Mouse (Mus musculus) hindbrain, embryonic 12.5 days (tissue): ENCODE measurements around the gene Vps39. TPM values are rescaled to one million over a fixed set of nuclear protein-coding genes. Genes with fewer than 3 reads are reported as not detected.

Source experiments
- ATAC-seq: fragments of 200-750 bp; cut with Nextera tagmentation; 2 replicates; pipeline ENCODE4 v1.8.0; 2017; ENCODE audit warnings: moderate TSS enrichment; ENCODE audit not compliant: low FRiP score
- H3K27ac ChIP-seq: fragments of 300-500 bp; sonication (generic); 2 replicates; pipeline ENCODE4 v1.5.1; 2016; ENCODE audit warnings: mild to moderate bottlenecking
- H3K27me3 ChIP-seq: fragments of 300-500 bp; sonication (generic); 2 replicates; pipeline ENCODE4 v1.6.1; 2016; ENCODE audit warnings: mild to moderate bottlenecking
- H3K36me3 ChIP-seq: fragments of 300-500 bp; sonication (generic); 2 replicates; pipeline ENCODE4 v1.6.1; 2016; ENCODE audit warnings: mild to moderate bottlenecking
- H3K4me1 ChIP-seq: fragments of 300-500 bp; sonication (generic); 2 replicates; pipeline ENCODE4 v1.6.1; 2016
- H3K4me2 ChIP-seq: fragments of 300-500 bp; sonication (generic); replicated peaks from 2 replicates; pipeline ENCODE4 v1.6.1; 2016; ENCODE audit warnings: mild to moderate bottlenecking
- H3K4me3 ChIP-seq: fragments of 300-500 bp; sonication (generic); 2 replicates; pipeline ENCODE4 v1.5.1; 2016; ENCODE audit warnings: mild to moderate bottlenecking
- H3K9ac ChIP-seq: fragments of 300-500 bp; sonication (generic); 2 replicates; pipeline ENCODE4 v1.6.1; 2016; ENCODE audit warnings: mild to moderate bottlenecking, moderate library complexity
- H3K9me3 ChIP-seq: fragments of 300-500 bp; sonication (generic); replicated peaks from 2 replicates; pipeline ENCODE4 v1.6.1; 2016; ENCODE audit warnings: mild to moderate bottlenecking
- WGBS: fragments of 180-500 bp; shearing (Covaris S2); methylation state at CpG from one replicate; pipeline ENCODE4 v1.1.7; 2016; 5-methylcytosine and 5-hydroxymethylcytosine counted together
- polyA plus RNA-seq: library from polyadenylated mRNA; unstranded; fragments of >200 nt; fragmentation: Nextera tagmentation; extraction: Ambion mirVana; gene quantifications from 2 replicates; pipeline ENCODE4 v1.2.1, GENCODE M21; 2016

The Vps39 gene
- polyA plus RNA-seq, result 44.0 and 46.6 TPM in 2 replicates

DNA sequence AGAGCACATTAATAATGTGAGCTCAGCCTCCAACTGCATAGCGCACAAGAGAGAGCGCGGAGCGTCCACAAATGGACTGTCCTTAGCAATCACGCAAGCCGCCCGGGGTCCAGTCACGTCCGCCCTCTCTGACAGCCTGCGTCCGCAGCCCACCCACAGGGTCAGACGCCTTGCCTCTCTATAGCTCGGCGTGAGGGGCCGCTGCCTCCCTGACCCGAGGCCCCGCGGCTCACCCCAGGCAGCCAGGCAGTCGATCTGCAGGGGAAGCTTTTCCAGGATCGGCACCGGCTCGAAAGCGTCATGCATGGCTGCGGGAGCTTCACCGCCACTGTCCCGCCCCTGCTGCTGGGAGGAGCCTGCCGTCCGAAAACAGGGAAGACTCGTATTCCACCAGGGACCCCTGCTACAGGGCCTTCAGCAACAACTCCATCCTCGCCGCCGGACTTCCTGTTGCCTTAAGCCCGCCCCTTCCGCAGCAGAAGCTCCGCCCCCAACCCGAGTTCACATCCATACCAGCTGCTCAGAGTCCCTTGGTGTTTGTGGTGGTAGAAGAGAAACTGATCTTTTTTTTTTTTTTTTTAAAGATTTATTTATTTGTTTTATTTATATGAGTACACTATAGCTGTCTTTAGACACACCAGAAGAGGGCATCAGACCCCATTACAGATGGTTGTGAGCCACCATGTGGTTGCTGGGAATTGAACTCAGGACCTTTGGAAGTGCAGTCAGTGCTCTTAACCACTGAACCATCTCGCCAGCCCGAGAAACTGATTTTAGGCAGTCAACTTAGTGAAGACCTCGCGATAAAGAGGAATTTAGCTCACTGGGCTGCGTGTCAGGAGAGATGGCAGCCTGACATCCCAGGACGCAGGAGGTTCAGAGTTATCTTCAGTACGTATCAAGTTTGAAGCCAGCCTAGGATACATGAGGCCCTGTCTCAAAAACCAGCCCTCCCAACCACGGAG is at the start of gene Vps39:
Vps39 (minus strand) TSS at position 456 of the 965 bp plus-strand sequence.
- Histone ChIP-seq H3K4me1 (peaks cover 13% of the 10 kb centered on the region), H3K27ac (peak within 1 kb of the TSS; percentile 83), H3K9me3 (no peaks in the 10 kb centered on the region), H3K4me2 (peak within 1 kb of the TSS; percentile 62), H3K36me3 (peaks cover 47% of the 10 kb centered on the region), H3K27me3 (no peaks in the 10 kb centered on the region), H3K4me3 (peak within 1 kb of the TSS; percentile 95), H3K9ac (peak within 1 kb of the TSS; percentile 91)
- ATAC-seq, result peak; percentile 98
- WGBS, result 12% methylated on average over 44 of the region's 44 CpGs

DNA sequence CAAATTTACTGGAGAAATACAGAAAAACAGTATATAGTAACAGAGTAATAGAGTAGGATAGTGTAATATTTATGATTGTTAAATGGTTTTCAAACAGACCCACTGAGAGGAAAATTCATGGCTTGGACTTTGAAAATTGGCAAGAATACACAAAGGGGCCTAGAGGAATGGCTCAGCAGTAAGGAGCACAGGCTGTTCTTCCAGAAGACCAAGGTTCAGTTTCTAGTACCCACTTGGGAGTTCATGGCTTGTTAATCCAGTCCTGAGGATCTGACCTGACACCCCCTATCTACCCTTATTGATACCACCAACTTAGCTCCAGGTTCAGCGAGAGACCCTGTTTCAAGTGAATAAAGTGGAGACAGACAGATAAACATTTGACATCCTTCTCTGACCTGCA is 45.0 kb upstream of the Vps39 start:
- 100% methylated on average over 1 of the region's 1 CpGs for WGBS
- ATAC-seq, result no peak
- no peak overlapping the region for H3K4me2 ChIP-seq

DNA sequence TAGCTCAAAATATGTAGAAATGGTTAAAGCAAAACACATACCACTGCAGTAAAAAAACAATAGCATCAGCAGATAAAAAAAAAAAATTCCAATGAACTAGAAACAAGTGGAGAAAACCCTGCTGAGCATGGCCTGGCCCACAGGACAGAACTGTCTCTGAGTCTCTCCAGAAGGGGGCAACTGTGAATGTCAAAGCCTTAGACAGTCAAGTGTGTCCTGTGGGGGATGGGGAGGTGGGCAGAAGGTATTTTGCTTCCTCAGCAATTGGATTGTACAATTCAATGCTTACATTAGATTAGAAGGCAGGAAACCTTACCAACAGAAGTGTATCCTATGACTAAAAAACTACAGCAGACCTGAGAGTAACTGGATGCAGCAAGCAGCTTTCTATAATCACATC is 39.5 kb upstream of the Vps39 start:
- Histone ChIP-seq H3K27me3 (no peaks in the 10 kb centered on the region), H3K4me2 (no peak overlapping the region), H3K9ac (no peak overlapping the region), H3K9me3 (no peaks in the 10 kb centered on the region), H3K4me1 (no peaks in the 10 kb centered on the region), H3K36me3 (peaks cover 56% of the 10 kb centered on the region), H3K4me3 (no peak overlapping the region), H3K27ac (no peak overlapping the region)
- ATAC-seq, result no peak

More for the DNA sequence above, 45.0 kb upstream of the Vps39 start:
- Histone ChIP-seq H3K4me1 (peaks cover 6% of the 10 kb centered on the region), H3K36me3 (peaks cover 33% of the 10 kb centered on the region), H3K4me3 (no peak overlapping the region), H3K27ac (no peak overlapping the region), H3K9ac (no peak overlapping the region), H3K27me3 (no peaks in the 10 kb centered on the region), H3K9me3 (no peaks in the 10 kb centered on the region)

DNA sequence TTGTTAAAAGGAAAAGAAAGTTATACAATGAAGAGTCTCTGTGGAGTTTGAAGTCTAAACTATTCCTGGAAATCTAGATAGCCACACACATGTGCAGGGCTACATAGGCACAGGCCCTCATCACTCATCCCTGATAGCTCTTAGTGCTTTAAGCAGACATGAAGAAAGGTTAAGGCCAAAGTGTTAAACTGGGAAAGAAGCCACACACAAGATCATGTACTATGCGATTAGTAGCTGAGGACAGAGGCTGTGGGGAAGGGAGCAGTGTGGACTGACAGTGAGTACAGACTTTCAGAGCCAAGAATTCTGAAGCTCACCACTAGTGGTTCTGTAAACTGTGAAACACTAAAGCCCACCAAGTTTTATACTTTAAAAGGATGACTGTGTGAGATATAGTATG is 38.0 kb upstream of the Vps39 start:
- Histone ChIP-seq H3K27ac (no peak overlapping the region), H3K36me3 (peaks cover 47% of the 10 kb centered on the region), H3K4me2 (no peak overlapping the region), H3K4me1 (no peaks in the 10 kb centered on the region), H3K27me3 (no peaks in the 10 kb centered on the region), H3K4me3 (no peak overlapping the region), H3K9ac (no peak overlapping the region), H3K9me3 (no peaks in the 10 kb centered on the region)
- 100% methylated on average over 1 of the region's 1 CpGs for WGBS
- no peak for ATAC-seq

DNA sequence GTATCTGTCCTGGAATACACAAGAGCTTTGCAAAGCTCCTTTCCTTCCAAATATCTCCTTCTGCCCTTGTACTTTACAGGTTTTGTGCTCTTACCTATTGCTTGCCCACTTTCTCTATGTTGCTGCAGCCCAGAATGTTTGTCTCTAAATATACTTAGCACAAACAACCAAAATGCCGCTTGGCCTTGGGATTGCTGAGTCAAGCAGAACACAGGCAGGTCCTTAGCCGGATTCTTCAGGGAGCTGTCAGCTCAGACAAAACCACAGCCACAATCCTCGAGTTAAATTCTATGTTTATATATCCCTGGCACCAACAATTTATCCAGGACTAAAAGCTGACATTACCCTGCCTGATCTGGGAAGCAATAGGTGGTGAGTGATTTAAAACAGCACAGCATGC is 36.4 kb upstream of the Vps39 start:
- 90% methylated on average over 3 of the region's 3 CpGs for WGBS
- no peak for ATAC-seq
- H3K27me3 ChIP-seq, result no peaks in the 10 kb centered on the region
- no peaks in the 10 kb centered on the region for H3K4me1 ChIP-seq
- H3K9me3 ChIP-seq, result no peaks in the 10 kb centered on the region
- H3K27ac ChIP-seq, result no peak overlapping the region
- H3K9ac ChIP-seq, result no peak overlapping the region
- no peak overlapping the region for H3K4me3 ChIP-seq
- H3K4me2 ChIP-seq, result no peak overlapping the region
- H3K36me3 ChIP-seq, result peaks cover 43% of the 10 kb centered on the region

DNA sequence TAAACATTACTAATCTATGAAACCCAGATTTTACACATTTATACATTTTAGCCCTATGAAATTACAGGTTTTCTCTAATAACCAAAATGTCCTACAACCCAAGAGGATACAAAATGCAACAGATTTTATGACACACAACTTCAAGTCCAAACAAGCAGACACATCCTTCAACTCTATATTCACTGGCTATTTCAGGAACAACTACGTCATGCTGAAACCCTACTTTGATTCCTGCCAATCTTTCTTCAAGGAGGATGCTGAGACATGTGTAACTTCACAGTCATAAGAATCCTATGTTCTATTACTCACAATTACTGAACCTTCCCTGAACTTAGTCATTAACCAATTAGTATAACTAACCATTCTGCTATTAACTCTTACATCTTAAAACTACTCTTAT is 34.4 kb upstream of the Vps39 start:
- H3K4me3 ChIP-seq, result no peak overlapping the region
- WGBS, result 88% methylated on average over 1 of the region's 1 CpGs
- H3K36me3 ChIP-seq, result peaks cover 38% of the 10 kb centered on the region

DNA sequence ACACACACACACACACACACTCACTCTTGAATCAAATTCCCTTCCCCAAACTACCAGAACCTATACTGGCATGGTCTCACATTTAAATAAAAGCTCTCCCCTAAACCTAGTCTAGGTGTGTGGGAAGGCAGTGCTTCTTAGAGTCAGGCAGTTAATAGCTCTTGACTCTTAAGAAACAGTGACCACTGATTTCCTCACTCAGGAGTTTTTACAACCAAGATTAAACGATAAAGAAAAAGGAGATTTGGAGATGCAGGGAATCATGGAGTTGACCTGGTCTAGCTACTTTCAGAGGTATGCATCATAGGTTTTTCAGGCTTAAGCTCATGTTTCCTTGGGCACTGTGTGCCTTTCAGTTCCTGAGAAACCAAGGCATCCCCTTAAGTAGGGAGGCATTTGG is 33.3 kb upstream of the Vps39 start:
- H3K4me1 ChIP-seq, result no peaks in the 10 kb centered on the region
- H3K4me2 ChIP-seq, result no peak overlapping the region
- H3K9ac ChIP-seq, result no peak overlapping the region
- ATAC-seq, result no peak
- H3K4me3 ChIP-seq, result no peak overlapping the region
- 97% methylated on average over 1 of the region's 1 CpGs for WGBS
- no peaks in the 10 kb centered on the region for H3K27me3 ChIP-seq
- peaks cover 41% of the 10 kb centered on the region for H3K36me3 ChIP-seq
- H3K27ac ChIP-seq, result no peak overlapping the region
- H3K9me3 ChIP-seq, result no peaks in the 10 kb centered on the region

More for the DNA sequence above, 34.4 kb upstream of the Vps39 start:
- no peaks in the 10 kb centered on the region for H3K27me3 ChIP-seq
- H3K4me1 ChIP-seq, result no peaks in the 10 kb centered on the region
- no peak overlapping the region for H3K4me2 ChIP-seq
- no peaks in the 10 kb centered on the region for H3K9me3 ChIP-seq
- no peak overlapping the region for H3K9ac ChIP-seq
- no peak overlapping the region for H3K27ac ChIP-seq
- ATAC-seq, result no peak

DNA sequence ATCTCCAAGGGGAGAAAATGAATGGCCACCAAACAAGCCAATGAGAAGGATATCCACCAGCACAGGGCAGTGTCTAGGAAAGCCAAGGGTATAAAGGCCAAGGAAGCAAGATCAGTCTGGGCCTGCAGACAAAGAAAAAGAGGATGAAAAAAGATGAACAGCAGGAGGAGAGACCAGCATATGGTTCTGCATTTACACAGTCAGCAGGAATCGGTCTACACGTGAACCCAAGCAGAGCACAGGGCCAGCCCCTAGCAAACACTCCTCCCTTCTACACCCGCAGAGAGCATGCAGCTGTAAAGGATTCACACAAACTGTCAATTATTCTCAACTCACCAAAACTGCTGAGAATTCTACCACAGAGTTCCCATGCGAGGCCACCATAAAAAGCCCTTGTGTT is 20.9 kb upstream of the Vps39 start:
- Histone ChIP-seq H3K9ac (no peak overlapping the region), H3K27ac (no peak overlapping the region), H3K27me3 (no peaks in the 10 kb centered on the region), H3K4me3 (no peak overlapping the region), H3K9me3 (no peaks in the 10 kb centered on the region), H3K4me1 (no peaks in the 10 kb centered on the region), H3K36me3 (peaks cover 60% of the 10 kb centered on the region), H3K4me2 (no peak overlapping the region)
- WGBS, result 81% methylated on average over 4 of the region's 4 CpGs
- no peak for ATAC-seq

DNA sequence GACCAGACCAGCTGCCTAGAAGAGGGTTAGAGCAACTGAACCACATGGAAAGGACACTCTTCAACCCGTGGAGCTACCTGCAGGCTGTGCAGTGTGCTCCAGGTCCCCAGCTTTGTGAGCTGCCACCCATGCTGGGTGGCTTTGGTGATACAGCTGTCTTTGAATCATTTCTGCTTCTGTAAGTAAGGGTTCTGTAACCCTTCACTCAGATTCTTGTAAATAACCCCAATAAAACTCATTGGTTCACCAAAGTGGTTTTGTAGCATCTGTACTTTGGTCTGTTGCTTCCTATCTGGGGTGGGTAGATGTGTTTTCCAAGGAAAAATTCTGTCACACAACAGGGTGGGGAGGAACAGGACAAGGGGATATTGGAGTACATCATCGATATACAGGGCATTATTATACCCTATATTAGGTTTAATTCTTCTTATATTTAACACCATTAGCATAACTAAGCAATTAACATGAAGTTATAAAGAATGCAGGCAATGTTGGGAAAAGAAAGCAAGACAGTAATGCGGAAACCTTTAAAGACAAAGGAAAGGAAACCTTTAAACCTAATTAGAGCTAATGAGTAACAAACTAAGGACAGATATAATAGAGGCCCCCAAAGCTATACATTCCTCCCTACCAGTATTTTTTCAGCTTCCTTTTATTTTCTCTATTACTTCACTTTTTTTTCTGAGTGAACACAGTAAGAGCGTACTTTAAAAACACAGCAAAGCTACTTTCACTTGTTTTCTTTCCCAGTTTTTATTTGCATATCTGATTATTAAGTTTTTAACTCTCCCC is 14.7 kb upstream of the Vps39 start:
- whole genome bisulfite sequencing, result 94% methylated on average over 4 of the region's 4 CpGs
- Histone ChIP-seq H3K4me2 (no peak overlapping the region), H3K27ac (no peak overlapping the region), H3K9ac (no peak overlapping the region), H3K9me3 (no peaks in the 10 kb centered on the region), H3K4me1 (no peaks in the 10 kb centered on the region), H3K4me3 (no peak overlapping the region), H3K27me3 (no peaks in the 10 kb centered on the region), H3K36me3 (peaks cover 65% of the 10 kb centered on the region)
- no peak for ATAC-seq

DNA sequence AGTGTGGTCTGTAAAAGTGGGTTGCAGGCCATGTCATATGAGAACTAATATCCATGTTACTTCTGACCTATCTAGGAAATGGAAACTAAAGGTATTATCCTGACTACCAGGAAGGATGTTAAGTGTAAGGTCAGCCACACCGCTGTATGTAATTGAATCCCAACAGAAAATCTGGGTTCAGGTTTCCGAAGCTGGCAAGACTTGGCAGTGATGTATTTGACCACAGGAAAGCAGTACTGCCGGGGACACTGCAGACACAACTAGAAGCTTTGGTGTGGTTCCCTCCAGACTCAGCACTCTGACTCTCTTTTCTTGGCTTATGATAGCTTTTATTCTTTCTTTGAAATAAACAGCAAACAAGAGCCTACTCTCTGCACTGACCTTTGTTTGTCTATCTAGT is 13.6 kb upstream of the Vps39 start:
- 93% methylated on average over 3 of the region's 3 CpGs for WGBS
- peaks cover 67% of the 10 kb centered on the region for H3K36me3 ChIP-seq
- ATAC-seq, result no peak
- H3K27me3 ChIP-seq, result no peaks in the 10 kb centered on the region
- no peak overlapping the region for H3K4me3 ChIP-seq
- no peaks in the 10 kb centered on the region for H3K9me3 ChIP-seq
- H3K4me1 ChIP-seq, result no peaks in the 10 kb centered on the region
- no peak overlapping the region for H3K4me2 ChIP-seq
- no peak overlapping the region for H3K27ac ChIP-seq
- H3K9ac ChIP-seq, result no peak overlapping the region

DNA sequence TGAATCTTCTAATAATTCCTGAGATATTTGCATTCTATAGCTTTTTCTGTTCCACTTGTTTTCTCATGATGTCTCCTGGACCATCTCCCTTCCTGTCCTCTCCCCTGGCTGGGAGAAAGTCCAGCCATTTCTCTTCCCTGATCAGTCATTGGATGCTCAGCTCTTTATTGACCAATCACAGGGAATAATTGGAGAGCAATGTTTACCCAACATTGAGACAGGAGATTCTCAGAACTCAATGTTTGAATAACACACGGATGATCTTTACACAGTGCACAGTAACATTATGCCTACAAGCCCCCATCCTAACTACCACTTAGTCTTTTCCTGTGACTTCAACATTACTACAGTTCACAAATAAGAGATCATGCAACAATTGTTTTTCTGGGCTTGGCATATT is 7.5 kb upstream of the Vps39 start:
- H3K4me3 ChIP-seq, result no peak overlapping the region
- ATAC-seq, result no peak

DNA sequence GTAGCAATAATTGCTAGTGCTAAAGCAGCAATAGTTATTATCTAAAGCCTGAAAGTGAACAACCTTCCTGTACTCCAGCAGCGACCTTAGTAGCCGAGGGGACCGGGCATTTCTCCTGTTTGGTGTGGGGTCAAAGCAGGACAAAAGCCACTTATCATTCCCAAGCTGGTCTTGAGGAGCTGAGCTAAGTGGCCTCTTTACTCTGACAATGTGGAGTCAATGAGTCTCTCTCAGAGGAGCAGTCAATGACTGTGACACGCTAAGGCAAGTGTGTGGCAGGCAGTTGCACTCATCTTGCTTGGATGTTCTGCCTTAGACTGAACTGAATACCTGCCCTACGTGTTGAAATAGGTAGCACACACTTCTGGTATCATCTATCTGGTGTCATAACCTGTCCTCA is 1.6 kb downstream of the Vps39 start:
- no peak overlapping the region for H3K4me2 ChIP-seq
- no peak overlapping the region for H3K9ac ChIP-seq
- H3K9me3 ChIP-seq, result no peaks in the 10 kb centered on the region
- H3K27me3 ChIP-seq, result no peaks in the 10 kb centered on the region
- no peak overlapping the region for H3K27ac ChIP-seq
- WGBS, result 83% methylated on average over 5 of the region's 5 CpGs
- H3K4me3 ChIP-seq, result no peak overlapping the region
- no peak for ATAC-seq
- peaks cover 13% of the 10 kb centered on the region for H3K4me1 ChIP-seq
- peaks cover 51% of the 10 kb centered on the region for H3K36me3 ChIP-seq

More for the DNA sequence above, 7.5 kb upstream of the Vps39 start:
- Histone ChIP-seq H3K27me3 (no peaks in the 10 kb centered on the region), H3K36me3 (peaks cover 65% of the 10 kb centered on the region), H3K4me2 (no peak overlapping the region), H3K4me1 (no peaks in the 10 kb centered on the region), H3K27ac (no peak overlapping the region), H3K9me3 (no peaks in the 10 kb centered on the region), H3K9ac (no peak overlapping the region)
- WGBS, result 82% methylated on average over 1 of the region's 1 CpGs
